Mouse (Mus musculus): ENCODE data around the gene Zfhx3.
A peak's percentile ranks its signal among the peaks of the same experiment; 100 is the strongest.

Gene Zfhx3

GRCm38 (mm10) chr8:108943132-108943531 lies 1000.7 kb downstream of the Zfhx3 start:
- DNase-seq: no peak

DNA sequence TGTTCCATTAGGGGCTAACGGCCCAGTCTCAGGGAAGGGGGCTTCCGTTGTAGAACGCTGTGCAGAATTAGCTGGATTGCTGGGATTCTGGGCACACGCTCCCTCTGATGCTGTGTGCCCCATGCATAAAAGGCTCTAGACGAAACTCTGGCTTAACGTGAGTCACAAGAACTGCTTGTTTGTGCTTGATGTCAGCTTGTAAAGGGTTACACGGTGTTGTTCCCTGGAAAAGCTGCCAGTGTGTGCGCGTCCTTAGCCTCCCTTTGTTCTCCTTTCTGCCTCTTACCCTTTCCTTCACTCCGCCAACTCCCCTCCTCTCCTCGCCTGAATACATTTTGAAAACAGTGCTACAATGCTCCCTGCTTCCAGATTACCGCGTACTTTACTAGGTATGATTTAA lies 1001.9 kb downstream of the Zfhx3 start:
- DNase-seq: no peak

- no peak for DNase-seq
Observed at GRCm38 (mm10) chr8:108950311-108950710, 1007.9 kb downstream of the Zfhx3 start.

DNA sequence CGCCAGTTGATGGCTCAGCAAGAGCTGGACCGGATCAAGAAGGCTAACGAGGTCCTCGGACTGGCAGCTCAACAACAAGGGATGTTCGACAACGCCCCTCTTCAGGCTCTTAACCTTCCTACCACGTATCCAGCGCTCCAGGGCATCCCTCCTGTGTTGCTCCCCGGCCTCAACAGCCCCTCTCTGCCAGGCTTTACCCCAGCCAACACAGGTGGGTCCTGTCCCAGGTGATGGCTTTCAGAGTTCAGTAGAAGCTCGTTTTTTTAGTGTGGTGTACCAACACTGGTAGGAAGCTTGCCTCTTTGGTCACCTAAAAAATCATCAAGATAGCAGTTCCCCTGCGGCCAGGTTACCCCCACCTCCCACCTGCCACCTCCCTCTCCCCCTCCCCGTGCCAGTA lies 1009.1 kb downstream of the Zfhx3 start:
- DNase-seq: no peak

DNA sequence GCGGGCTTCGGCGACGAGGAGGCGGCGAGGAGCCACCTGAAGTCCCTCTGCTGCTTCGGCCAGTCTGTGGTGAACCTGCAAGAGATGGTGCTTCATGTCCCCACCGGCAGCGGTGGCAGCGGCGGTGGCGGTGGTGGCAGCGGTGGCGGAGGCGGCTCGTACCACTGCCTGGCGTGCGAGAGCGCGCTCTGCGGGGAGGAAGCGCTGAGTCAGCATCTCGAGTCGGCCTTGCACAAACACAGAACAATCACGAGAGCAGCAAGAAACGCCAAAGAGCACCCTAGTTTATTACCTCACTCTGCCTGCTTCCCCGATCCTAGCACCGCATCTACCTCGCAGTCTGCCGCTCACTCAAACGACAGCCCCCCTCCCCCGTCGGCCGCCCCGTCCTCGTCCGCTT lies 1014.0 kb downstream of the Zfhx3 start:
- peak; percentile 14 for DNase-seq

DNA sequence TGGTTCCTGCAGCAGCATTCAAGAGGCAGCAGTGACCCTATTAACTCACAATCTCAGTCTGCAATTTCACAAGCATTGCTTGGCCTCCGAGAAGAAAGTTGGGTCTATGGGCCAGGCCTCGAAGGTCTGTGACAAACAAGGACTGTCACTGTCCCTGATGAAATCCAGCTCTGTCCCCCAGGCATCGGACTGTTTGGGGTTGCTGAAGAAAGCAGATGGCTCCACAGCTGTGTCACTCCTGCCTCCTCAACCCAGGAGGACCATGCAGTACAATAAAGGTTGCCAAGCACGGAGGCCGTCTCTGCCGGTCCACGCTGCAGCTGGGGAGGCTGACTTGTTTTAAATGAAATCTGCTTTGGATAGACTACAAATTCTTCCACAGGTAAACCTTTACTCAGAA lies 1020.1 kb downstream of the Zfhx3 start:
- no peak for DNase-seq

GRCm38 (mm10) chr8:108963181-108963580 lies 1020.7 kb downstream of the Zfhx3 start:
- no peak for DNase-seq

DNA sequence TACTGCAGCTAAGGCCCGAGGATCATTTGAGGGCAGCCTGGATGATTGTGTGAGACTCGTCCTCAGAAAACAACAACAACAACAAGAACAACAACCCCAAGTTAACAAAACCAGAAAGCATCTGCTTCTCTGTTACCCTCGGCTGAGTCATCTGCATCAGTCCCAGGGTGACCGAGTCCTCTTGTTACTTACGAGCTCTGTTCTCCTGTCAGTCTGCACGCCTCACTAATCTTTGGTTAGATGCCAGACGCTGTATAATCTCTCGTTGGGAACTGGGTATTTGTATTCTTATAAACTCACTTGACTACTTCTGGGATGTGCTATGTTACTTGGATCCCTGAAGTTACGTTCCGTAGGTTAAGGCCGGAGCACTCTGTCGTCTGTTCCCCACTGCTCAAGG lies 1023.6 kb downstream of the Zfhx3 start:
- DNase-seq: no peak

DNA sequence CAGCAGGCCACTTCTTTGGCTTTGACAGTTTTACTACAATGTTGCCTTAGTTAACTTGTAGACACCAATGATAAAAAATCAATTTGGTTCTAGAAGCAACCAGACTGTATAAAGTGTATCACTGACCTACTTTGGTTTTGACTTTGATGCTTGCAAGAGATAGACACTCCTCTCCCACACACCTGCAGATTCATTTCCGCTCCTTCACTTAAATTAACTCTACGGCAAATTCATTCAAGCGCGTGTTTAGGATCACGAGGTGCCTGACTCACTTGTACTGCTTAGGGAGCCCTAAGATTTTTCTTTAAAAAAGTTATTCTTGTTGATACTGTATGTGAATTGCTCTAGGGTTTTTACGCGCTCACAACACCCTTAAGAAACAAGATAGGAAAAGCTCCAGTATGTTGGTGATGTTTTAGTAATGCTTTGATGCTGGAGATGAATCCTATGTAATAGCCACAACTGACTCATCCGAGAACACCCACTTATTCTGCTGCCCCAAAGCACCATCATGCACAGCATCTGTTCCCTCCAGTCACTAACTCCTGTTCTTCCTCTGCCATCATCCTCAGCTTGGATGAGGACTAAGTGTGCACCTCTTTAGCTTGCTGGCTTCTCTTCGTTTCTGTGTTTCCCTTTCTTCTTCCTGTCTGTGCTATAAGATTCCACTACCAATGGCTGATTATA lies 1031.3 kb downstream of the Zfhx3 start:
- DNase-seq: peak; percentile 58

- DNase-seq: no peak
Observed at GRCm38 (mm10) chr8:108977693-108978361, 1035.4 kb downstream of the Zfhx3 start.

- DNase-seq: no peak
Observed at GRCm38 (mm10) chr8:108978362-108978750, 1035.9 kb downstream of the Zfhx3 start.

DNA sequence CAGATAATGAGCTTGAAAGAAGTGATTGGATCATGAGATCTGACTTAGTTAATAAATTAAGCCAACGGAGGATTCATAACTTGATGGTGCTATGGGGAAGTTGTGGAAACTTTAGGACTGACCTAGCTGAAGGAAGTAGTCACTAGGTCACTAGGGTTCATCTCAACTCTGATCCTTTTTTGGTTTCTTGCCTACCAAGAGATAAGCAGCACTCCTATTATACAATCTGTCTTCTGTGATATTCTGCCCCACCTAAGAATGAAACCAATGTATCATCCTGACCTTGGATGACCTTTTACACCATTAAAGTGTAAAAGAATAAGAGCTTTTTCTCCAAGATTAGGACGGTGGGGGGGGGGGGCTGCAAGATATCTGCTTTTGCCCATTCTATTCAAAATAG lies 1042.5 kb downstream of the Zfhx3 start:
- DNase-seq: no peak

DNA sequence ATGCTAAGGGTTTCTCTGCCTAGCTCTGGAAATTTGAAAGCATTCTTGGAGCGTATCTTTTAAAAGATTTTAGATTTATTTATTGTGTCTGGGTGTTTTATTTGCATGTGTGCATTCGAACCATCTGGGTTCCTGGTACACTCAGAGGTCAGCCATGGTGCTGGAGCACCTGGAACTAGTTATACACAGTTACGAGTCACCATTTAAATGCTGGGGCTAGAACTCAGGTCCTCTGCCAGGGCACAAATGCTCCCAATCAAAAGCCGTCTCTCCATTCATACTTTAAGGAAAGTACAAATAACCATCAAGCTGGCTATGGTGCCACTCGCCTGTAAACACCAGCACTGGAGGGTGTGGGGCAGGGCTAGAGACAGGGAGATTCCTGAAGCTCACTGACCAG lies 1047.4 kb downstream of the Zfhx3 start:
- DNase-seq: no peak

DNA sequence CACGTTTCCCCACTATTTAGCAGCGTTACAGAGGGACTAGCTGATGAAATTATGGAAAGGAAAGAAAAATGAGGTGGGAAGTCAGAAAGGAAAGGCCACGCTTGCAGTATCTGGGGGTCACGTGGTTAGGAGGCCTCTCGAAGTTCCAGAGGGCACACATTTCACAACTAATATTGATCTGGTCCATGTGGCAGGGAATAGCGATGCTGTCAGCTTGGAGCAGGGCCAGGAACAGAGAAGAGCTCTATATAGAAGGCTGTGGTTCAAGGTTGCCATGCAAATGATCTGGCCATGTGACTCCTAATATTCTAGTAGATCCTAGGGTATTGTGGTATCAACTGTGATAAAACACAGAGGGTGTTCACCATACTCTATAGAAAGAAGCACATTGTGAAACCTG lies 1048.1 kb downstream of the Zfhx3 start:
- DNase-seq: no peak

GRCm38 (mm10) chr8:108991395-108991794 lies 1049.0 kb downstream of the Zfhx3 start:
- no peak for DNase-seq

GRCm38 (mm10) chr8:108993718-108994117 lies 1051.3 kb downstream of the Zfhx3 start:
- DNase-seq: no peak

DNA sequence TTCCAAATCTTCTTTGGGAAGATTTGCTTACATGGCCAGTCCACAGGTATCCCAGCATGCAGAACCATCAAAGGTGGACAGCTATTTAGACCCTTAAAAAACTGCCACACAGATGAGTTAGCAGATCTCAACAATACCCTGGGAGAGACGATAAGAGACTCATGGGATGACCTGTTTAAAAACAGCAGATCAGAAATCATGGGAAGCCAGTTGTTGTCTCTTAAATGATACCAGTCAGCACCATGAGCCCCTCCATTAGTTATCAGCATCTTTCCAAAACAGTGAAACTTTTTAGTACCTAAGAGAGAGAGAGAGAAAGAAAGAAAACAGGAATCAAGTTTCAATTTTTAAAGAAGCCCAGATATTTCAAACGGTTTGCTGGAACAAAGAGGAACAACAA lies 1051.7 kb downstream of the Zfhx3 start:
- DNase-seq: no peak

DNA sequence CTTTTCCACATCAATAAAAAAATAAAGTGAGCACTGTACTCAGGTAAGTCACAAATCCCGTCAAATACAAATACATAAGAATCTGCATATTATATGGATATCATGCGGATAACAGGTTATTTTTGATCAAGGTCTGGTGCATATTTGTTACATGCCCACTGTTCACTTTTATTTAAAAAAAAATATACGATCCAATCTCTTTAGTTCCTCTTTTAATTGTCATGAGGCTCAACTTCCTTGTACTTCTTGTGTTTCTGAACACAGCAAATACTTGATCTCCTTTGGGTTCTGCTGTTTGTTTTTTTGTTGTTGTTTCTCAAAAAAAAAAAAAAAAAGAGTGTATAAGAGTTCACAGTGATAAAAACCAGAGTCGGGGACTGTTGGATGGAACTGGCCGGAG lies 1052.4 kb downstream of the Zfhx3 start:
- no peak for DNase-seq

- no peak for DNase-seq
Observed at GRCm38 (mm10) chr8:108997334-108997733, 1054.9 kb downstream of the Zfhx3 start.

GRCm38 (mm10) chr8:108999297-109000249 lies 1057.1 kb downstream of the Zfhx3 start:
- DNase-seq: no peak

DNA sequence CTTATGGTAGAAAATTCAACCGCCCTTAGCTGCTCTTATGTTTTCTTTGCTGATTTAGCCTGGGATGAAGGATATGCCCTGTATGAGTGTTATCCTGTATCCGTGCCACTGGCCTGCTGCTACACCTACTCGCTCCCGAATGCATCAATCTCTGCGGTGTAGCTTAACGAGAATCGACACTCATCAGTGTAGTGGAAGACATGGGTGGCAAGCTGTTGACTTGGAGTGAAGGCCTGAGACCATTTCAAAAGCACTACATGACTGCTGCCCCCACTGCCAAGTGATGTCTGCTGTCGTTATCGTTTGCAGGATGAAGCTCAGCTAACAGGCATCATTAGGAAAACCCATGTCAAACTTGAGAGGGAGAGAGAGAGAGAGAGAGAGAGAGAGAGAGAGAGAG lies 1058.6 kb downstream of the Zfhx3 start:
- DNase-seq: no peak

- no peak for DNase-seq
Observed at GRCm38 (mm10) chr8:109001923-109002322, 1059.5 kb downstream of the Zfhx3 start.

DNA sequence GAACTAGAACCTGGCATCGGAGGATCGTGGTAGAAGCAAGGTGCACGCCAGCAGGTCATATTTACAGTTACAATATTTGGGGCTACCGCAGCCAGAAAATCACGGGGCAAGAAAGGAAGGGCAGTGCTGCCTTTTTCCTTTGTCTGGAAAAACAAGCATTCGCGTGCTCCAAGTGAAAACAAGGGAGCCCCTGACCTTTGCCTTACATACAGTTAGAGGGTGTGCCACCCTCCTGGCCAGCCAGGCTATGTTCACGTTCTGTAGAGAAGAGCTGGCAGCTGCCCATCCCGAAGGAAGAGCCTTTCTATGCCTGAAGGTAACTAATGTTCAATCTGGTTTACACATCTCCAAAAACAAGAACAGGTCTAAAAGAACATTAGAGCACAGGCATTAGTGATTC lies 1064.5 kb downstream of the Zfhx3 start:
- DNase-seq: no peak
